Mouse (Mus musculus) lung, postnatal 10 days (tissue): Measurements from ENCODE around the gene Hist1h2bg.
"Not testable (repeated sequence)": the region's sequence is repeated elsewhere in the genome, so short reads cannot be mapped to it uniquely, and the experiment has no call there.

Experiments
- DNase-seq: peaks from one replicate; pipeline ENCODE4 v3.0.0; 2021

The Hist1h2bg gene

GRCm38 (mm10) chr13:23562699-23563462 lies 8.3 kb upstream of the Hist1h2bg start:
- no peak for DNase-seq

- DNase-seq: no peak
These were observed 6.7 kb upstream of the Hist1h2bg start for GRCm38 (mm10) chr13:23564482-23564881.

- DNase-seq: not testable (repeated sequence)
These were observed 755 bp upstream of the Hist1h2bg start for GRCm38 (mm10) chr13:23570261-23571021.

GRCm38 (mm10) chr13:23571504-23572217 lies 465 bp downstream of the Hist1h2bg start:
- DNase-seq: not testable (repeated sequence)

GRCm38 (mm10) chr13:23572218-23573033 lies 1.2 kb downstream of the Hist1h2bg start:
- no peak for DNase-seq

GRCm38 (mm10) chr13:23573034-23573897 lies 2.1 kb downstream of the Hist1h2bg start:
- DNase-seq: not testable (repeated sequence)

GRCm38 (mm10) chr13:23573898-23574524 lies 2.8 kb downstream of the Hist1h2bg start, which contains the start of the genes Hist1h2bf and Hist1h2ad:
Gene Hist1h2bf (minus strand): TSS chr13:23574196.
Gene Hist1h2ad (plus strand): TSS chr13:23574381.
- DNase-seq: peak; percentile 95

GRCm38 (mm10) chr13:23574546-23575170 lies 3.5 kb downstream of the Hist1h2bg start:
- DNase-seq: not testable (repeated sequence)

GRCm38 (mm10) chr13:23575271-23575851 lies 4.2 kb downstream of the Hist1h2bg start, which contains the start of gene Hist1h3d:
Gene Hist1h3d (plus strand): TSS chr13:23575763.
- peak; percentile 63 for DNase-seq

- DNase-seq: not testable (repeated sequence)
These were observed 4.7 kb downstream of the Hist1h2bg start for GRCm38 (mm10) chr13:23575864-23576313.

GRCm38 (mm10) chr13:23576351-23576881 lies 5.2 kb downstream of the Hist1h2bg start:
- DNase-seq: no peak

- no peak for DNase-seq
These were observed 5.9 kb downstream of the Hist1h2bg start for GRCm38 (mm10) chr13:23576906-23577639.

GRCm38 (mm10) chr13:23577835-23578234 lies 6.6 kb downstream of the Hist1h2bg start:
- DNase-seq: no peak

GRCm38 (mm10) chr13:23581408-23582218 lies 10.4 kb downstream of the Hist1h2bg start, which contains the start of gene Hist1h4d:
Gene Hist1h4d (plus strand): TSS chr13:23581598.
- DNase-seq: peak; percentile 99

GRCm38 (mm10) chr13:23582219-23583056 lies 11.2 kb downstream of the Hist1h2bg start:
- no peak for DNase-seq

GRCm38 (mm10) chr13:23583387-23584068 lies 12.3 kb downstream of the Hist1h2bg start:
- DNase-seq: no peak
